Mouse (Mus musculus) liver, postnatal 0 days (tissue): ENCODE results near the gene Phb.

Experiments used
- CTCF ChIP-seq: sonication (generic); IDR thresholded peaks from 2 replicates; pipeline ENCODE4 v1.5.1; 2016; ENCODE audit warnings: antibody characterized with exemption, low read depth
- EP300 ChIP-seq: IDR thresholded peaks from 2 replicates; pipeline ENCODE4 v1.6.1; 2016; ENCODE audit warnings: antibody characterized with exemption, low read depth, mild to moderate bottlenecking

- TF ChIP-seq CTCF (no peak), EP300 (no peak)
Observed at GRCm38 (mm10) chr11:95630558-95630957, 36.2 kb upstream of the Phb start.
